Mouse (Mus musculus) E14TG2a.4 (cell line): ENCODE measurements around the gene Lrwd1.

Experiments used
- H3K27me3 ChIP-seq: 2 replicates; pipeline ENCODE4 v1.6.1; 2014; ENCODE audit warnings: low read length, control low read depth; ENCODE audit not compliant: insufficient read depth
- H3K36me3 ChIP-seq: 2 replicates; pipeline ENCODE4 v1.6.1; 2014; ENCODE audit warnings: low read length, control low read depth; ENCODE audit not compliant: insufficient read depth
- H3K4me1 ChIP-seq: replicated peaks from 2 replicates; pipeline ENCODE4 v1.6.1; 2014; ENCODE audit warnings: low read depth, low read length, control low read depth
- H3K4me3 ChIP-seq: replicated peaks from 2 replicates; pipeline ENCODE4 v1.5.1; 2014; ENCODE audit warnings: mild to moderate bottlenecking, low read length
- H3K9me3 ChIP-seq: 2 replicates; pipeline ENCODE4 v1.6.1; 2014; ENCODE audit warnings: low read length, control low read depth
- CTCF ChIP-seq: conservative IDR thresholded peaks from 2 replicates; pipeline ENCODE4 v1.5.1; 2014; ENCODE audit warnings: low read length
- NANOG ChIP-seq: IDR thresholded peaks from 2 replicates; pipeline ENCODE4 v1.6.1; 2014; ENCODE audit warnings: borderline replicate concordance, low read length, mixed read lengths
- POU5F1 ChIP-seq: IDR thresholded peaks from 2 replicates; pipeline ENCODE4 v1.6.1; 2014; ENCODE audit warnings: low read length, borderline replicate concordance

Gene Lrwd1

DNA sequence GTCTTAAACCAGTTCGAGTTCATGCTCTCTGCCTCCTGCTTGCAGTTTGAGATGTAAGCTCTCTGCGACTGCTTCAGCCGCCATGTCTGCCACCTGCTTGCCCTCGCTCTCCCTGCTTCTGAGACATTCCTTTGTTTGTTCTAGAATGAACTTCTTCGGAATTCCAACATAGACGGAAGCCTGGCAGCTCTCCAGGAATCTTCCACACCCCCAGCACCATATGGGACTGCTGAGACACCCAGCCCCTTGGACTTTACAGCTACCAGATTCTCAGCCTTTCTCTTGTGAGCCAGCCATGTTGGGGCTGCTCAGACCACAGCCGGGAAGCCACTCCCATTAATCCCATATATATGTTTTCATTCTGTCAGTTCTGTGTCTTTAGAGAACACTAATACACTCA is 59.6 kb downstream of the Lrwd1 start:
- no peak for TF ChIP-seq POU5F1
- TF ChIP-seq CTCF: no peak
- no peak for TF ChIP-seq NANOG
- no peaks in the 10 kb centered on the region for H3K27me3 ChIP-seq

GRCm38 (mm10) chr5:136075076-136075475 is 60.8 kb downstream of the Lrwd1 start:
- Histone ChIP-seq H3K4me3 (no peak overlapping the region), H3K36me3 (no peaks in the 10 kb centered on the region), H3K27me3 (no peaks in the 10 kb centered on the region), H3K4me1 (peaks cover 84% of the 10 kb centered on the region), H3K9me3 (peaks cover 6% of the 10 kb centered on the region)
- TF ChIP-seq POU5F1 (no peak), NANOG (no peak), CTCF (no peak)

More for the DNA sequence above, 59.6 kb downstream of the Lrwd1 start:
- Histone ChIP-seq H3K36me3 (no peaks in the 10 kb centered on the region), H3K9me3 (peaks cover 18% of the 10 kb centered on the region), H3K4me3 (peak overlapping the region; percentile 8), H3K4me1 (peaks cover 83% of the 10 kb centered on the region)

GRCm38 (mm10) chr5:136073526-136073925 is 62.3 kb downstream of the Lrwd1 start:
- peaks cover 92% of the 10 kb centered on the region for H3K4me1 ChIP-seq

DNA sequence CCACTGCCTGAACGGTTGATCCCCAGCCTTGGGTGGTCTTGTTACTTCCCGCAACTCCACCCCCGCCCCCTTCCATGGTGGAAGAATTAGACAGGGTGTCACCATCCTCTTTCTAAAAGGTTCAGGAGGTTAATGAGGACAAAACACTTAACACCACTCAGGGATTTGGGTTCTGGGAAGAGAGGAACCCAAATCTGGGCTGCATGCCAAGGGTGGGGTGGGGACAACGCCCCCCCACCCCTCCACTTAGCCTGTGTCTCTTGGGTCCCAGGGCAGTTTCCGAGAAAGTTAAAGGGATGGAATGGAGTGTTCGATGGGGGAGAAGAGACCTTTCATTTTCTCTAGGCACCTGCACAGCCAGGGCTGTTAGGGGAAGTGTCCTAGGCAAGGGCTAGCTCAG is 62.8 kb downstream of the Lrwd1 start:
- Histone ChIP-seq H3K4me3 (peak overlapping the region; percentile 43), H3K36me3 (no peaks in the 10 kb centered on the region), H3K27me3 (no peaks in the 10 kb centered on the region), H3K4me1 (peaks cover 92% of the 10 kb centered on the region), H3K9me3 (no peaks in the 10 kb centered on the region)
- TF ChIP-seq CTCF: no peak
- no peak for TF ChIP-seq NANOG
- TF ChIP-seq POU5F1: no peak

More at GRCm38 (mm10) chr5:136073526-136073925, 62.3 kb downstream of the Lrwd1 start:
- peak overlapping the region; percentile 43 for H3K4me3 ChIP-seq
- H3K27me3 ChIP-seq: no peaks in the 10 kb centered on the region
- no peaks in the 10 kb centered on the region for H3K9me3 ChIP-seq
- TF ChIP-seq NANOG: no peak
- no peak for TF ChIP-seq CTCF
- no peak for TF ChIP-seq POU5F1
- no peaks in the 10 kb centered on the region for H3K36me3 ChIP-seq
